Mouse (Mus musculus) forelimb bud, embryonic 11.5 days (tissue): ENCODE measurements around the gene Man1c1.

Experiments
- DNase-seq: peaks from one replicate; pipeline ENCODE4 v3.0.0-alpha.2; 2012; ENCODE audit warnings: low read depth, low spot score

Man1c1 gene

DNA sequence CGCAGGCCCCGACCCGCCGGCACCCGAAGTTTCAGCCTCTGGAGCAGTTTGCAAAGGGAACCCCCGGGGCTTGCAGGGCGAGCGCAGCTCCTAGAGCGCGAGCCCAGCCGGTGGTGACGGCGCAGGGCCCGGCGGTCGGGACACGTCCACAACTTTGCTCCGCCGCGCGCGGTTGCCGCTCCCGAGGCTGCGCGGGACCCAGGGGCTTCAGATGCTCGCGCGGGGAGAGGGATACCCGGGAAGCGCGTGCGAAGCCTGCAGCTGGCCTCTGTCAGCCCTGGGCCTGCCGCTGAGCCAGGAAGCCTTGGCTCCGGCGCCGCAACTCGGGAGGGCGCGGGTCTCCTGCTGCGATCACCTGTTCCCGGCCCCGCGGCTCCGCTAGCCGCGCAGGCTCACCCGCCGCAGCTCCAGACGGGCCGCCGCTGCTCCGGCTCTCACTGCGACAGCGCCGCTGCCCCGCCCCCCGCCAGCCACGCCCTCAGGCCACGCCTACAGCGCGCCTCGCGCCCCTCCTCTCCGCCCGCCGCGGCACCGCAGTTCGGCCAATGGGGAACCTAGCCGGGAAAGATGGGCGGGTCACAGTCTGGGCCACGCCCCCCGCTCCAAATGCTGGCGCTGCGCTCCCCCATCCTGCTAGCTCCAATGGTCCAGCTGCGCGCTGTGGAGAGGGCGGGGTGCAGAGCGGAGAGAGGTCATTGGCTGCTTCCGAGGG lies at the start of gene Man1c1:
Gene Man1c1 (minus strand): TSS at position 456 of the 712 bp plus-strand sequence.
- DNase-seq: peak; percentile 98

GRCm38 (mm10) chr4:134753516-134754261 lies 49.6 kb upstream of the Man1c1 start:
- DNase-seq: no peak

- no peak for DNase-seq
Observed at GRCm38 (mm10) chr4:134752911-134753426, 48.9 kb upstream of the Man1c1 start.

DNA sequence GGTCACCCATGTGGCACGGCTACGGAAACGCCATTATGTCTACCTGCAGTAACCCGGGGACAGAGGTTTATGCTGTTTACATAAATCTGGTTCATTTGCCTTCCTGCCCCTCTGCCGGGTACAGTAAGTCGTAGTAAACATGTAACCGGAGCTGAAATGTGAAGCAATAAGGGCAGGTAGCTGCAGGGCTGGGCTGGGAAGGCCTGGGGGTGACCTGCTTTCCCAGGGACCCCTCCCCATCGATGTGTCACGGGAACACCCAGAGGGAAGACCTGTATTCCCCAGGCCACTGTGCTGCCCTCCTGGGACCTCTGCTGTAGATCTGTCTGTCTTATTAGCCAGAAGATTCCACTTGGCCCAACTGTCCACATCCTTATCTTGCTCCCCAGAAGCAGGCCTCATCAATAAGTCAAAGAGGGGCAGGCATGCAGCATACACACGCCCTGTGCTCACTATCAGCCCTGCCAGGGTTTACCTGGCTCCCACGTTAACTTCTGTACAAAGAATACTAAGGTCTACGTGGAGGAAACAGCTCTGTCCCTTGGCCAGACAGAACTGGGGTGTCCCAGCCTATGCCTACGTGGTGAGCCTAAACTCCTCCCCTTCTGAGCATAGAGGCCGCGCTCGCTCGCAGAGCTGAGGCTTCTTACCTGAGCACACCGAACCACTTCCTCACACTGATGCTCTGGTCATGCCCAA lies 47.7 kb upstream of the Man1c1 start:
- no peak for DNase-seq

DNA sequence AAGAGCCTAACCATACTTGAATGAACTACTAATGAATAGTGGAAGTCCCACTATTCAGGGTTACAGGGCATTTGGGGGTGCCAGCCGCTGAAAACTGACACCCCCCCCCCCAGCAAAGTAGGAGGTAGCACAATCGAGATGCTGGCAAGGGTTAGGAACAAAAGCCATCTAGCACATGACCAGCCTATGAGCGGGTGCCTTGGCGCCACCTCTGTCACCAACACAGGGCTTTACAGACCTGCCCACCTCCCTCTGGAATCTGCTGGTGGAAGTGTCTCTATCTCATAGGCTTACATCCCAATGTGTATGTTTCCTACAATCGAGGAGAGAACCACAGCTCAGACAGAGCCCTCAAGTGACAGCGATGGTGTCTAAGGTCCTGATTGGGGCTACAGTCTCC lies 46.7 kb upstream of the Man1c1 start:
- DNase-seq: no peak

- no peak for DNase-seq
Observed at GRCm38 (mm10) chr4:134750263-134750662, 46.2 kb upstream of the Man1c1 start.

- DNase-seq: no peak
Observed at GRCm38 (mm10) chr4:134749301-134750030, 45.4 kb upstream of the Man1c1 start.

- no peak for DNase-seq
Observed at GRCm38 (mm10) chr4:134745900-134746661, 42.0 kb upstream of the Man1c1 start.

DNA sequence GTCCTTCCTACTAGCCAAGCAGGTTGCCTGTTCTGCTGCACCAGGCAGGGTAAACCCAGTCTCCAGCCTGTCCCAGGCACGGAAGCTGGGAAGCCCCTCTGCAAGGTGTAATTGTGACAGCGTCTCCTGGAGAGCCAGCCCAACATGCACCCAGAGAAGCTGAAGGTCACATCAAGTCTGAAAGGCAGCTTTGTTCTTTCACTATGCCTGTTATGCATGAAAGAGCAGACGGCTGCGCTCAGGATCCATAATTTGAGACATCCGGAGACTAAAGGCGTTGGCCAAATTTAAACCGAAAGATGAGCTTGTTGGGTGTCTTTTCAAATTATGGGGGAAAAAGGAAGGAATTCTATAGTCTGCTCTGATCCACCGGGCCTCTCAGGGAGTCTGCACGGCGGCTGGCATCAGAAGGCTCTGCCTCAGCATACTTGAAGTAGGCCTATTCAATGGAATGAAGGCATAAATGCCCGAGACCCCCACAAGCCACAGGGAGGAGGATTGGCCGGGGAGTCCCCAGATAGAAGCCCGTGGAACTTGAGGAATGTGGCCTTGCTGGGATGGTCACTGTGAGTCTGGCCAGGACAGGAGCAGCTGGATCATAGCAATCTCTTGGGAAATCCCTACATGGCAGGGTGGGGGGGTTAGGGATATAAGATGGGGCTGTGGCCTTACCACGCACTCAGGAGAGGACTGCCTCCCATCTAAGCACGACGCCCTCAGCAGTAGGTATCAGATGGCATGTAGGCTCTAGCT lies 40.0 kb upstream of the Man1c1 start:
- no peak for DNase-seq

GRCm38 (mm10) chr4:134741949-134742348 lies 37.9 kb upstream of the Man1c1 start:
- DNase-seq: no peak

- DNase-seq: no peak
Observed at GRCm38 (mm10) chr4:134740186-134740585, 36.1 kb upstream of the Man1c1 start.

DNA sequence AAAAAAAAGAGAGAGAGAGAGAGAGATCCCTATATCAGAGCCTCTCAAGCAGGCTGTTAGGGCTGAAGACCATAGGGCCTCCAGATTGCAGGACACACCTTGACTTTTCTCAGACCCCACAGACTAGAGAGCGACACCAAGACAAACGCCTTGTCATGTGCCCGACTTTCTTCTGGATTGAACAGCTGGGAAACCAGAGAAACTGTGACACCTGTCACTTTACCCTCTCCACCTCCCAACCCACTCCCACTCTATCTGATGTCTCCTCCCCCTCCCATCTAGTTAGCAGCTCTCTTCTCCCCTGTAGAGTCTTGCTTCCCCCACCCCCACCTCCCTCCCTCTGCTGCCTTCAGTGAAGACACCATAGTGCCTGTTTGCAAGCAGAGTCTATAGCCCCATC lies 35.4 kb upstream of the Man1c1 start:
- no peak for DNase-seq

DNA sequence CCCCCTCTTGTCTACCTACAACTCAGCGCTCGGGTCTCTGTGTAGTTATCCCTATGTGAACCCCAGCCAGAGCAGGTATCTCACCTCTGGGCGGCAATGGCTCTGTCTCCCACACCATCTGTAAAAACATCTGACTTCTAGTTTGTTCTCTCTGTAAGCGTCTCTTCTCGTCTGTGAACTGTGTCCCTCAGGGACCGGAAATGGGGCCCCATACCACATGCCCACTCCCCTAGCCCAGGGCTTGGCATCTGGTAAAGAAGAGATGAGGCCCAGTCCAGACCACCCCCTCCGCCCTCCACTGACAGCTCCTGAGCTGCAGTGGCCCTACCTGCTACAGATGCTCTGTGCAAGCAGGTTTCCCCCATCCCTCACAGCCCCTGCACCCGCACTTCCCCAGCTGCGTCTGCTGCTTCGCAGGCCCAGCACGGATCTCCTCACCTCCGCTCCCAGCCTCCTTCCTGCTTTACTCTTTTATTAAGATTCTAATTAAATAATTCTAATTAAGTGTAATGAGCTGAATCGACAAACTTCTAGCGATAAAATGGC lies 33.3 kb upstream of the Man1c1 start:
- no peak for DNase-seq

DNA sequence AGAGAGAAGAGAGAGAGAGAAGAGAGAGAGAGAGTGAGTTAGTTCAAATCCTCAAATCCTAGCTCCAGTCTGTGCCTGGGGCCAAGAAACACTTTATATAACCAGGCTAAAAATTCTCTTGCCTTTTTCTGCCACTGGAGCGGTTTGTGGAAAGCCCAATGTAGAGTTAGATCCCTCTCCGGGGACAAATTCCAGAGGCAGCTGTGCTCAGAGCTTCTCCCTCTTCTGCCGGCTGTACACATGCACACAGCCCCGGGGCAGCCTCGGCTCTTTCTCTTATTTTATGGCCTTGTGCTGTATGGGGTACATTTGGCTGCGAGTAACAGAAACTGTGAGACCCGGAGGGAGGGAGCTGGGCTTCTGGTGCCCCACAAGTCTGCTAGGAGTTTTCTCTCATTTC lies 32.1 kb upstream of the Man1c1 start:
- peak; percentile 35 for DNase-seq

GRCm38 (mm10) chr4:134734629-134735081 lies 30.6 kb upstream of the Man1c1 start:
- DNase-seq: no peak

GRCm38 (mm10) chr4:134734038-134734628 lies 30.0 kb upstream of the Man1c1 start:
- DNase-seq: peak; percentile 65

- no peak for DNase-seq
Observed at GRCm38 (mm10) chr4:134733371-134733770, 29.3 kb upstream of the Man1c1 start.

DNA sequence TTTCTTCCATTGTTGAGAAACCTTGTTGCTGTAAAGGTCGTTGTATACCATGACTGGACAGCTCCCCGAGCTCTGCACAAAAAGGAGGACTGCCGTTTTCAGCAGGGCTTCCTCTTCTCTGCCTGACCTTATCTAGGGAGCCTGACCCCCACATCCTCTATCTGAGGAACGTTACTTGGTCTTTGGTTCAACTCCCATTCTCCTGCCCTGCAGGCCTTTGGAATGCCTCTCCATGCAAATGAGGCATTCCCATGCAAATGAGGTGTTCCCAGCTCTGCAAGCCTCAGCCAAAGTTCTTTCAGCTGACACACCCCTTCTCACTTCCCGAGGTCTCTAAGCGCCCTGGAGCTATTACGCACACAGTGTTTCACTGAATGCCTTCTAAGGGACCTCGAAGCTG lies 26.0 kb upstream of the Man1c1 start:
- no peak for DNase-seq

- DNase-seq: no peak
Observed at GRCm38 (mm10) chr4:134725735-134726345, 21.8 kb upstream of the Man1c1 start.
